15 mouse cellular contexts compared by ENCODE assay signal in genomic region chr14:48669541-48670257, GRCm38 (mm10). TPM values are rescaled to one million over a fixed set of nuclear protein-coding genes. Genes with fewer than 3 reads are reported as not detected.
DNase-seq lines count a peak whose midpoint lies in the region; ATAC-seq lines count a peak whose summit lies in the region.
"Had no signal": no experiment of that assay in that cellular context is flagged by ENCODE, and none has a peak within 500 bp of the region (broad histone marks: within the 10 kb centered on the region; RNA-seq: fewer than 3 reads in every experiment).

No protein-coding gene starts in this region.

- no peaks in the 10 kb centered on the region for H3K36me3 ChIP-seq in hindbrain, embryonic 10.5 days
- H3K36me3 ChIP-seq in hindbrain, embryonic 13.5 days = no peaks in the 10 kb centered on the region
- no peaks in the 10 kb centered on the region for H3K36me3 ChIP-seq in hindbrain, embryonic 12.5 days
- no peaks in the 10 kb centered on the region for H3K36me3 ChIP-seq in midbrain, embryonic 15.5 days (replicated peaks)
- H3K36me3 ChIP-seq: stomach, embryonic 15.5 days had no signal

- H3K4me2 ChIP-seq in hindbrain, embryonic 13.5 days = no peak overlapping the region
- no peak overlapping the region for H3K4me2 ChIP-seq in hindbrain, embryonic 12.5 days (replicated peaks)
- H3K4me2 ChIP-seq in midbrain, embryonic 15.5 days = peak overlapping the region; percentile 56
- H3K4me2 ChIP-seq: stomach, embryonic 15.5 days had no signal

- H3K4me1 ChIP-seq in hindbrain, embryonic 10.5 days (replicated peaks) = peaks cover 40% of the 10 kb centered on the region
- H3K4me1 ChIP-seq in hindbrain, embryonic 13.5 days (replicated peaks) = peaks cover 28% of the 10 kb centered on the region
- peaks cover 12% of the 10 kb centered on the region; the same call in 1 of the 2 replicates for H3K4me1 ChIP-seq in hindbrain, embryonic 12.5 days
- peaks cover 21% of the 10 kb centered on the region for H3K4me1 ChIP-seq in midbrain, embryonic 15.5 days

- H3K27me3 ChIP-seq in hindbrain, embryonic 10.5 days (ENCODE audit: insufficient read depth, poor library complexity, severe bottlenecking) = peaks cover 100% of the 10 kb centered on the region
- peaks cover 98% of the 10 kb centered on the region for H3K27me3 ChIP-seq in hindbrain, embryonic 13.5 days
- H3K27me3 ChIP-seq in hindbrain, embryonic 12.5 days = peaks cover 94% of the 10 kb centered on the region
- peaks cover 4% of the 10 kb centered on the region; the same call in 1 of the 2 replicates for H3K27me3 ChIP-seq in midbrain, embryonic 15.5 days (replicated peaks)

- peak; percentile 40 for DNase-seq in hindbrain, embryonic 10.5 days (ENCODE audit: low spot score)
- DNase-seq in embryo, embryonic 10.5 days (ENCODE audit: low spot score) = peak; percentile 61
- DNase-seq in right cerebral cortex, adult 2 months (ENCODE audit: low spot score in 2 of 2) = no peak
- no peak for DNase-seq in kidney, postnatal 36 days
- DNase-seq: adrenal gland, postnatal 10 days; heart, postnatal 36 days; kidney, adult 18-20 months; layer of hippocampus, postnatal 36 days had no signal

- peak overlapping the region; percentile 45; the same call in 1 of the 2 replicates for H3K27ac ChIP-seq in hindbrain, embryonic 10.5 days
- no peak overlapping the region for H3K27ac ChIP-seq in hindbrain, embryonic 13.5 days
- peak overlapping the region; percentile 35; the same call in 1 of the 2 replicates for H3K27ac ChIP-seq in hindbrain, embryonic 12.5 days
- H3K27ac ChIP-seq in midbrain, embryonic 15.5 days = peak overlapping the region; percentile 80
- H3K27ac ChIP-seq: stomach, embryonic 15.5 days had no signal

- no peak for ATAC-seq in hindbrain, embryonic 13.5 days (ENCODE audit: low FRiP score)
- no peak for ATAC-seq in hindbrain, embryonic 12.5 days (ENCODE audit: low FRiP score)
- ATAC-seq in midbrain, embryonic 15.5 days (replicated peaks) = no peak

- no peak overlapping the region for H3K9ac ChIP-seq in hindbrain, embryonic 13.5 days
- no peak overlapping the region for H3K9ac ChIP-seq in hindbrain, embryonic 12.5 days
- H3K9ac ChIP-seq in midbrain, embryonic 15.5 days = peak overlapping the region; percentile 32
- H3K9ac ChIP-seq: stomach, embryonic 15.5 days had no signal

- no peaks in the 10 kb centered on the region for H3K9me3 ChIP-seq in hindbrain, embryonic 10.5 days
- H3K9me3 ChIP-seq in hindbrain, embryonic 13.5 days = no peaks in the 10 kb centered on the region
- no peaks in the 10 kb centered on the region for H3K9me3 ChIP-seq in hindbrain, embryonic 12.5 days (replicated peaks)
- no peaks in the 10 kb centered on the region for H3K9me3 ChIP-seq in midbrain, embryonic 15.5 days
- H3K9me3 ChIP-seq: stomach, embryonic 15.5 days had no signal

- peak overlapping the region; percentile 20; the same call in 1 of the 2 replicates for H3K4me3 ChIP-seq in hindbrain, embryonic 10.5 days
- H3K4me3 ChIP-seq in hindbrain, embryonic 13.5 days = no peak overlapping the region
- H3K4me3 ChIP-seq in hindbrain, embryonic 12.5 days = no peak overlapping the region; the same call in 1 of the 2 replicates
- H3K4me3 ChIP-seq in midbrain, embryonic 15.5 days = peak overlapping the region; percentile 28
- H3K4me3 ChIP-seq: stomach, embryonic 15.5 days had no signal

- 3% methylated on average over 18 of the region's 18 CpGs for WGBS in hindbrain, embryonic 10.5 days
- WGBS in hindbrain, embryonic 13.5 days = 1% methylated on average over 18 of the region's 18 CpGs
- 2% methylated on average over 18 of the region's 18 CpGs for WGBS in hindbrain, embryonic 12.5 days
- WGBS in midbrain, embryonic 15.5 days = 6% methylated on average over 18 of the region's 18 CpGs

RNA-seq across cellular contexts. Expression of gene Otx2, which starts 3.9 kb away (rescaled TPM):
- polyA plus RNA-seq in hindbrain, embryonic 10.5 days (2016; fragmentation: Nextera tagmentation; extraction: Ambion mirVana) = 15.4 and 19.3 TPM in 2 replicates
- 22.8 and 24.1 TPM in 2 replicates for polyA plus RNA-seq in hindbrain, embryonic 13.5 days (2015; fragmentation: Nextera tagmentation; extraction: Ambion mirVana)
- 15.8 and 20.3 TPM in 2 replicates for polyA plus RNA-seq in hindbrain, embryonic 12.5 days (2016; fragmentation: Nextera tagmentation; extraction: Ambion mirVana)
- polyA plus RNA-seq in midbrain, embryonic 15.5 days (2015; fragmentation: Nextera tagmentation; extraction: Ambion mirVana) = 83.5 and 83.6 TPM in 2 replicates
- polyA plus RNA-seq: C2C12; large intestine, adult 2 months; liver, embryonic 16.5 days had no signal

Comparison
In these comparisons a context has a peak if more than half of its experiments do, and no peak if none do; other contexts are left out.
1. H3K4me3 ChIP-seq: peak in hindbrain, embryonic 10.5 days (single experiment) and midbrain, embryonic 15.5 days (single experiment); none in hindbrain, embryonic 13.5 days (single experiment) and hindbrain, embryonic 12.5 days (single experiment).
2. DNase-seq: peak in hindbrain, embryonic 10.5 days (single experiment) and embryo, embryonic 10.5 days (single experiment); none in right cerebral cortex, adult 2 months (0 of 2) and kidney, postnatal 36 days (0 of 2).